Mouse (Mus musculus): Measurements from ENCODE around the gene Nlk. TPM values are rescaled to one million over a fixed set of nuclear protein-coding genes. Genes with fewer than 3 reads are reported as not detected.
"Not testable (repeated sequence)": the region's sequence is repeated elsewhere in the genome, so short reads cannot be mapped to it uniquely, and the experiment has no call there.

Gene Nlk
- polyA plus RNA-seq, 1 experiment, result 25.6 TPM

DNA sequence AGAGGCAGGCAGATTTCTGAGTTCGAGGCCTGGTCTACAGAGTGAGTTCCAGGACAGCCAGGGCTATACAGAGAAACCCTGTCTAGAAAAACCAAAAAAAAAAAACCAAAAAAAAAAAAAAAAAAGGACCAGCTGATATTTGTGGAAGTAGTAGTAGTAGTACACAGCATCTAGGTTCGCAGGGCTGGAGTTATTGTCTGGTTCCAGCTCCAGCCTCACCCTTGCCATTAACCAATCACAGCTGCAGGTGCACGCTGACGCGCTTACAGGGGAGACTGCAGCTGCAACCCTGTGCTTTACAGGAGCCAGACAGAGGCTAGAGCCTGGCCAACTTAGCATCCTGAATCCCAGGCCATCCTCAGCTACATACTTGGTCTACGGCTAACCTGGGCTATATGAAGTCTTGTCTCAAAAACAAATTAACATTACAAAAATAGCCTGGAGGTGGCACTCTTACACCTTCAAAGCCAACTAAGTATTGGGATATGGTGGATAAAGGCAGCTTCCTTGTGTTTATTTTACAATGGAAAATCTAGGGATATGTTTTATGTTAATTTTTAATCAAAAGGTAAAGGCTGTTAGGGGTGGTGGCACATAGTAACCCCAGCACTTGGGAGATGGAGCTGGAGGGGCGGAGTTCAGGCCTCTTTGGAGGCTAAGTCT is 152.6 kb downstream of the Nlk start:
- DNase-seq, result no peak
- Histone ChIP-seq H3K27me3 (ENCODE audit: control insufficient read depth, insufficient read depth, low read length) (no peaks in the 10 kb centered on the region), H3K4me1 (ENCODE audit: control insufficient read depth, insufficient read depth, low read length) (no peaks in the 10 kb centered on the region), H3K27ac (ENCODE audit: insufficient read depth, low read length) (no peak overlapping the region), H3K4me3 (replicated peaks; ENCODE audit: insufficient read depth, low read depth, low read length) (no peak overlapping the region)
- no peak for TF ChIP-seq POLR2A (IDR thresholded peaks at IDR 0.05; ENCODE audit: borderline replicate concordance, insufficient read depth, low read length)
- TF ChIP-seq CTCF (IDR thresholded peaks at IDR 0.05; ENCODE audit: borderline replicate concordance, insufficient read depth, low read depth, low read length), result no peak
- WGBS, result 96% methylated on average over 7 of the region's 7 CpGs

DNA sequence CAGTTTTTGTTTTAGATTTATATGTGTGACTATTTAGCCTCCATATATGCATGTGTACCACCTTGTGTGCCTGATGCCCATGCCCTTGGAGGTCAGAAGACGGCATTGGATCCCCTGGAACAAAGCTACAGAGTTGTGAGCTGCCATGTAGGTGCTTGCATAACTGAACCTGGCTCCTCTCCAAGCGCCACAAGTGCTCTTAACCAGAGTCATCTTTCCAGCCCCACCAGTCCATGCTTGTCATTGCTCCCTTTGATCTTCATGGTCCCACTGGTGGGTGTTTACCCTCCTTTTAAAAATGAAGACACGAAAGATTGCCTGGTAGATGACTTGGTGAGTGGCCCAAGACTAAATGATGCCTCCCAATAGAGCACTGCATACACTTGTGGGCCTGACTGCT is 156.8 kb downstream of the Nlk start:
- no peak for DNase-seq
- 0 out of 2 replicates have a peak, but pooled peaks cover 6% of the 10 kb centered on the region for H3K4me1 ChIP-seq (ENCODE audit: control insufficient read depth, insufficient read depth, low read length)
- H3K27me3 ChIP-seq (ENCODE audit: control insufficient read depth, insufficient read depth, low read length), result no peaks in the 10 kb centered on the region
- TF ChIP-seq POLR2A (IDR thresholded peaks at IDR 0.05; ENCODE audit: borderline replicate concordance, insufficient read depth, low read length), result no peak
- TF ChIP-seq CTCF (IDR thresholded peaks at IDR 0.05; ENCODE audit: borderline replicate concordance, insufficient read depth, low read depth, low read length), result no peak
- WGBS, result 81% methylated on average over 3 of the region's 3 CpGs
- H3K4me3 ChIP-seq (replicated peaks; ENCODE audit: insufficient read depth, low read depth, low read length), result no peak overlapping the region
- no peak overlapping the region for H3K27ac ChIP-seq (ENCODE audit: insufficient read depth, low read length)

- DNase-seq, result no peak
- H3K27ac ChIP-seq (ENCODE audit: insufficient read depth, low read length), result no peak overlapping the region
- peak overlapping the region; percentile 76 for H3K4me3 ChIP-seq (replicated peaks; ENCODE audit: insufficient read depth, low read depth, low read length)
- 0 out of 2 replicates have a peak, but pooled peaks cover 6% of the 10 kb centered on the region for H3K4me1 ChIP-seq (ENCODE audit: control insufficient read depth, insufficient read depth, low read length)
- no peaks in the 10 kb centered on the region for H3K27me3 ChIP-seq (ENCODE audit: control insufficient read depth, insufficient read depth, low read length)
- WGBS, result 2% methylated on average over 14 of the region's 14 CpGs
- TF ChIP-seq POLR2A (IDR thresholded peaks at IDR 0.05; ENCODE audit: borderline replicate concordance, insufficient read depth, low read length), result no peak
These were observed 160.5 kb downstream of the Nlk start for GRCm38 (mm10) chr11:78536690-78537084.

- Histone ChIP-seq H3K4me3 (replicated peaks; ENCODE audit: insufficient read depth, low read depth, low read length) (peak within 1 kb of the TSS; percentile 81), H3K27me3 (ENCODE audit: control insufficient read depth, insufficient read depth, low read length) (no peaks in the 10 kb centered on the region), H3K4me1 (ENCODE audit: control insufficient read depth, insufficient read depth, low read length) (0 out of 2 replicates have a peak, but pooled peaks cover 6% of the 10 kb centered on the region), H3K27ac (ENCODE audit: insufficient read depth, low read length) (peak within 1 kb of the TSS; percentile 19)
- peak; percentile 96 to 99 for DNase-seq
- WGBS, result under 1% methylated on average over 52 of the region's 52 CpGs
- no peak for TF ChIP-seq CTCF (IDR thresholded peaks at IDR 0.05; ENCODE audit: borderline replicate concordance, insufficient read depth, low read depth, low read length)
- TF ChIP-seq POLR2A (IDR thresholded peaks at IDR 0.05; ENCODE audit: borderline replicate concordance, insufficient read depth, low read length), result peak; percentile 70
These were observed 161.0 kb downstream of the Nlk start, which contains the start of the genes Tnfaip1 and Ift20 for GRCm38 (mm10) chr11:78536080-78536689. Gene Tnfaip1 (minus strand): TSS chr11:78536332. Gene Ift20 (plus strand): TSS chr11:78536361.

DNA sequence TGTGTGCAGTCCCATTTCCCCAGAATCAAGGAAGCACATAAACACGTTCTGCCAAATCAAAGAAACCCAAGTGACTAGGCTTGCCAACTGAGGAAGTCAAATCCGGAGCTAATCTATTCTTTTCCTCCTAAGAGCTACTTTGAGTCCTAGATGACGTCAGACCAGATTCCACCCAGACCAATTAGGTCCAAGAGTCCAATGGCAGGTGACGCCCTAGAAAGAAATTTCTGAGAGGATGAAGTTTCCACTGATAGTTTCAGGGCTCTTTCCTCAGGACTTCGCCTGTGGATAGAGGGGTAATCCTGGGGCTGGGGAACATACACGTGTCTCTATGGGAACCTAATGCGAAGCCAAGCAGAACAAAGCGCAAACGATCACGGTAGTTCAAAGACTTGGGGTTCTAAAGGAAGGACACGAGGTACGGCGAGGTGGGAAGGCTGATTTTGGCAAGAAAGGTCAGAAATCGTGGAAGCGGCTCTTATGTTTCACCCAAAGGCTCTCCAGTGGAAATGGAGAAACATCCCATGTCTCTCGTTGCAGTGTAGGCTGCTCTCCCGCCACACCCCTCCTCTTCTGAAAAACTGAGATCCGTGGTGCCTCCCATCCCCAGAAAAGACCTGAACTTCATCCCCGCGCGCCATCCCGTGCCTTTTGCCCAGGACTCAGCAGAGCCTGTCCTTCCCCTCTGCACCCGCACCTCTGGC is 161.6 kb downstream of the Nlk start:
- TF ChIP-seq POLR2A (IDR thresholded peaks at IDR 0.05; ENCODE audit: borderline replicate concordance, insufficient read depth, low read length) (no peak), CTCF (IDR thresholded peaks at IDR 0.05; ENCODE audit: borderline replicate concordance, insufficient read depth, low read depth, low read length) (no peak)
- DNase-seq, result peak in 1 of 2 experiments; percentile 34
- Histone ChIP-seq H3K4me3 (replicated peaks; ENCODE audit: insufficient read depth, low read depth, low read length) (peak overlapping the region; percentile 81), H3K27ac (ENCODE audit: insufficient read depth, low read length) (peak overlapping the region; percentile 19), H3K4me1 (ENCODE audit: control insufficient read depth, insufficient read depth, low read length) (peaks cover 10% of the 10 kb centered on the region), H3K27me3 (ENCODE audit: control insufficient read depth, insufficient read depth, low read length) (no peaks in the 10 kb centered on the region)
- WGBS, result under 1% methylated on average over 23 of the region's 23 CpGs

- no peak for DNase-seq
- TF ChIP-seq CTCF (IDR thresholded peaks at IDR 0.05; ENCODE audit: borderline replicate concordance, insufficient read depth, low read depth, low read length), result no peak
- no peak for TF ChIP-seq POLR2A (IDR thresholded peaks at IDR 0.05; ENCODE audit: borderline replicate concordance, insufficient read depth, low read length)
- peaks cover 16% of the 10 kb centered on the region for H3K4me1 ChIP-seq (ENCODE audit: control insufficient read depth, insufficient read depth, low read length)
- no peak overlapping the region for H3K27ac ChIP-seq (ENCODE audit: insufficient read depth, low read length)
- 81% methylated on average over 4 of the region's 4 CpGs for WGBS
- no peak overlapping the region for H3K4me3 ChIP-seq (replicated peaks; ENCODE audit: insufficient read depth, low read depth, low read length)
- no peaks in the 10 kb centered on the region for H3K27me3 ChIP-seq (ENCODE audit: control insufficient read depth, insufficient read depth, low read length)
These were observed 162.7 kb downstream of the Nlk start for GRCm38 (mm10) chr11:78534516-78534915.

DNA sequence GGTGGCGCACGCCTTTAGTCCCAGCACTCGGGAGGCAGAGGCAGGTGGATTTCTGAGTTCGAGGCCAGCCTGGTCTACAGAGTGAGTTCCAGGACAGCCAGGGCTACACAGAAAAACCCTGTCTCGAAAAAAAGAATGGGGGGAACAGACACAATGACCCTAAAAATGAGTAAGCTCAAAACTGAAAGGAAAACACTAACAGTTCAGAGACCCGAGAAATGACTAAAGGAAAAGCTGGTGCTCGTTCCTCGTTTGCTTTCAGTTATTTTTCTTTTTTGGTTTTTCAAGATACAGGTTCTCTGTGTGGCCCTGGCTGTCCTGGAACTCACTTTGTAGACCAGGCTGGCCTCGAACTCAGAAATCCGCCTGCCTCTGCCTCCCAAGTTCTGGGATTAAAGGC is 165.7 kb downstream of the Nlk start:
- H3K4me1 ChIP-seq (ENCODE audit: control insufficient read depth, insufficient read depth, low read length); DNase-seq; H3K27me3 ChIP-seq (ENCODE audit: control insufficient read depth, insufficient read depth, low read length); H3K27ac ChIP-seq (ENCODE audit: insufficient read depth, low read length); H3K4me3 ChIP-seq (replicated peaks; ENCODE audit: insufficient read depth, low read depth, low read length): not testable (repeated sequence)
- WGBS, result 90% methylated on average over 10 of the region's 10 CpGs

GRCm38 (mm10) chr11:78531046-78531445 is 166.1 kb downstream of the Nlk start:
- 32% methylated on average over 6 of the region's 6 CpGs for WGBS
- no peaks in the 10 kb centered on the region for H3K27me3 ChIP-seq (ENCODE audit: control insufficient read depth, insufficient read depth, low read length)
- H3K27ac ChIP-seq (ENCODE audit: insufficient read depth, low read length), result no peak overlapping the region
- peaks cover 9% of the 10 kb centered on the region for H3K4me1 ChIP-seq (ENCODE audit: control insufficient read depth, insufficient read depth, low read length)
- DNase-seq, result no peak
- no peak overlapping the region for H3K4me3 ChIP-seq (replicated peaks; ENCODE audit: insufficient read depth, low read depth, low read length)
- TF ChIP-seq CTCF (IDR thresholded peaks at IDR 0.05; ENCODE audit: borderline replicate concordance, insufficient read depth, low read depth, low read length) (no peak), POLR2A (IDR thresholded peaks at IDR 0.05; ENCODE audit: borderline replicate concordance, insufficient read depth, low read length) (no peak)
